Mouse (Mus musculus): ENCODE measurements at regions not wholly inside any gene's neighbourhood (a gene's known extent, or its start where the extent isn't known, plus 50 kb on each side); places are given as distances from the start of the nearest gene placed in this dataset.

- no peak for DNase-seq
Observed at GRCm38 (mm10) chr3:52158788-52159260, 53.9 kb upstream of the Maml3 start.

DNA sequence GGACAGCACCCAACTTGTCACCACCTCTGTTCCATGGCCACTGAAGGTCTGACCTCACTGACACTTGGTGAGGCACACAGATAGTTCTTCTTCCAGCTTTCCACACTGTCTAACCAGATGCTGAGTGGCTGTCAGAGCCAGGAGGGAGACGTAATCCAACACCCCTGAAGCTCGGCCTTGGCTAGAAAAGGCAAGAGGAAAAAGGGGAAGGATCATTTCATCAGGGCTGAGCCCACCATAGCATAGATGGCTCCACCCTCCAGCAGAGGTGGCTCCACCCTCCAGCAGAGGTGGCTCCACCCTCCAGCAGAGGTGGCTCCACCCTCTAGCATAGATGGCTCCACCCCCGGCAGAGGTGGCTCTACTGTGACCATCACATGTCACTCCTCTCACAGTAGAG lies 56.8 kb upstream of the Maml3 start:
- no peak for DNase-seq

- DNase-seq: no peak
Observed at GRCm38 (mm10) chr3:52163990-52164389, 59.1 kb upstream of the Maml3 start.

GRCm38 (mm10) chr3:52167420-52167819 lies 62.5 kb upstream of the Maml3 start:
- DNase-seq: no peak

- DNase-seq: no peak
Observed at GRCm38 (mm10) chr3:52170847-52171246, 66.0 kb upstream of the Maml3 start.

DNA sequence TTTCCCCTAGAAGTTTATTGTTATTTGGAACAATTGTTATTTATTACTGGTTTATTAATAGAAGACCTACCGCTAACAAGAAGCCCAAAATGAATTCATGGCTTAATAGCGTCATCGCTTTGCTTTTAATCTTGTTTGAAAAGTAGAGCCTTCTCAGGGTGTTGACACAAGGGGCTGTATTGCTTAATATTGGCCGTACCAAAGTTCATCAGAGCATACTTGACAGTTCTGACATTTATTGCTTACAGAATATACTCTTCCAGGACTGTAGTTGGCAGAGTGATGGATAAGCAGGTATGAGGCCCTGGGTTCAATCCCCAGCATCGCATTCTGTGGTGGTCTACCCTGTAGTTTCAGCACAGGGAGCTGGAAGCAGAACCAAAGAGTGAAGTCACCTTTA lies 66.4 kb upstream of the Maml3 start:
- no peak for DNase-seq

GRCm38 (mm10) chr3:52173490-52173889 lies 68.6 kb upstream of the Maml3 start:
- DNase-seq: no peak

DNA sequence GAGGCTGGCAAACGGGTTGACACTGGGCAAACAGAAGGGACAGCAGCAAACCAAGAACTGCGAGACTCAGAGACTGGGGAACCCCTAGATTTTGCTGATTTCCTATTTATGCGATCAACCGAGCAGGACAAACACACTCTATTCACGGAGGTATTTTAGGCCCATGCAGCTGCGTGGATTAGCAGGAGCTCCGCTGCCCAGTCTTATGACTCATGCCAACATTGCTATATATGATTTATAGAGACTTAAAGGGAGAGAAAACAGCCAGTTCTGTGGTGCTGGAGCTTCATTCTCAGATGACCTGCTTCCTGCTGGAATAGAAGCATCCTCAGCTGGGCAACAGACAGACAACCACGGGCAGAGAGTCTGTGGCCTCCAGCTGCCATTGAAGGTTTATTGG lies 71.2 kb upstream of the Maml3 start:
- DNase-seq: no peak

GRCm38 (mm10) chr3:52178851-52179250 lies 74.0 kb upstream of the Maml3 start:
- DNase-seq: no peak

DNA sequence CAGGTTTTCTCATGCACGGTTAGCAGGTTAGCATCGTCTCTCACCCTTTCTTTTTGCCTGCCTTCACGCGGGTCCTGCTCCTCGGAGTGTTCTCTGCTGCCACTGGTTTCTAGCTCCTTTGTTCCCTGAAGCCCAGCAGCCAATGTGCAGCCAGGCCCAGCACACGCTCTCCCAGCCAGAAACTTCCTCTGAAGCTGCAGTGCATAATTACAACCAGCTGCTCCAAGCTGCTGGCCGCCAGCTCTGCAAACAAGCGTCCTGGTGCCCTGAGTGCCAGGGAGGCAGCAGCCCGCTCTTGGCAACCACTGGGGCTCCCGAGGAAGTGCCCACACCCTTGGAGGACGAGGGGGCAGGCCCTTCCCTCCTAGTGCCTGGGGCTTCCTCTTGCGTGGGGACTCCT lies 74.8 kb upstream of the Maml3 start:
- DNase-seq: peak; percentile 62

- no peak for DNase-seq
Observed at GRCm38 (mm10) chr3:52180306-52180705, 75.4 kb upstream of the Maml3 start.

DNA sequence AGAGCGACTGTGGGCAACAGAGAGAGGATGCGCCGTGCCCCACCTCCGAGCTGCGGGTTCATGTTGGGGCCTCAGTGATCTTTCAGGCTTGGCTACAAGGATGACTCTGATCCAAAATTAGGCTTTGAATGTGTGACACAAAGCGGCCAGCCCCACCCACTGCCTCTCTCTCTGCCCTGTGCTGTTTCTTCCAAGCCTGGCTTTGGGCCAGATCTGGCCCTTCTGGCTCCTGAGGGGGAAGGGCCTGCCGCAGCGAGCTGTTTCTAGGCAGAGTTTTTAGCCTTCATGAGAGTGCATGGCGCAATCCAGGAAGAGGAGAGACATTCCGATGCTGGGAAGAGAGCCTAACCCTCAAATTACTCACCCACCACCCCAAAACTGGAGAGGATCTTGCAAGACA lies 75.9 kb upstream of the Maml3 start:
- DNase-seq: peak; percentile 58

GRCm38 (mm10) chr3:52181326-52182101 lies 76.6 kb upstream of the Maml3 start:
- DNase-seq: no peak

DNA sequence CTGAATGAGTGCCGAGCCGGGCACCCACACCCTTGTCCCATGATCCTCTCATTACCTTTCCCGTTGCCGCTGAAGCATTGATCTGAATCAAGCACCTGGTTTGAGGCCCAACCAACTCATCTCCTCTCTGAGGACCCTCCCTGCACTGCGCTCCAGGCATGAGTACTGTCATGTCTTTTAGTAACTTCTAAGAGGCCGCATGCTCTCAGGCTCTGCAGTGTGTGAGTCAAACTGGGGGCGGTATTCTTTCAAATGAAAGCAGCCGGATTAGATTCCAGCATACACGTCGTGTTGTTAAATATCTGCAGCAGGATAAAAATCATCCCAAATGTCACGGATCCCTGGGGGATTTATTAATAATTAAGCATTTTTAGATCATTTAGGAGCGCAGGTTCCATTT lies 79.4 kb upstream of the Maml3 start:
- DNase-seq: no peak

GRCm38 (mm10) chr3:52185351-52185750 lies 80.5 kb upstream of the Maml3 start:
- no peak for DNase-seq

DNA sequence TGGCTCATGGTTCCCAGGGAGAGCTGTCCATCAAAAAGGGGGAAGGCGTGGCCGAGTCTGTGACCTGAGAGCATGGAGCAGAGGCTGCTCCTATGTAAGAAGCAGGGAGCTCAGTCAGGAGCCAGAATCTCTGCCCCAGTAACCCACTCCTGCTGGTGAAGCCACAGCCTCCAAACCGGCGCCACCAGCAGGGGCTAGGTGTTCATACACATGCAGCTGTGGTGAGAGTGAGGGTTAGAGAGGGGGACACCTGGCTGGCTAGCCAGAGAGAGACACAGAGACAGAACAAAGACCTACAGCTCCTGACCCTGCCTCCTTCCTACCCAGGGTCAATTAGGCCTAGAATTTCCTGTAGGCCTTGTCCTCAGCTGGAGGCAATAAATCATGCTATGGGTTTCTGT lies 80.7 kb upstream of the Foxo1 start:
- no peak for DNase-seq

DNA sequence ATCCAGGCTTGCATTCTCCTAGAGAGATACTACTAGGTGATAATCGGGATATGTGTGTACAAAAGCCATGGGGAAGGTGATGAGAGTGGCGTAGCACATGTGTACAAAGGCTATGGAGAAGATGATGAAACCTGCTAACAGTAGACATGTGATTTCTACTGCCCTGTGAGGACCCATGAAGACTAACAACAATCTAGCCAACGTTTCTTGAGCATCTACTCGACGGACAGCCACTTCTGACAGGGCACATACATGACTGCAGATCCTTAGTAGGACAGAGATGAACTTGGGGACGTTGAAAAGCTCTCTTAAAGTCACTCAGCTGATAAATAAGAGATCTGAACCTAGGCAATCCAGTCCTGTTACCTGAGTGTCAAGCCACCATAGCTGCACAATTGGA lies 79.8 kb upstream of the Foxo1 start:
- DNase-seq: no peak

- no peak for DNase-seq
Observed at GRCm38 (mm10) chr3:52189016-52189415, 79.1 kb upstream of the Foxo1 start.

GRCm38 (mm10) chr3:52190021-52190420 lies 78.1 kb upstream of the Foxo1 start:
- DNase-seq: no peak

- DNase-seq: no peak
Observed at GRCm38 (mm10) chr3:52193026-52193425, 75.1 kb upstream of the Foxo1 start.

GRCm38 (mm10) chr3:52194216-52194615 lies 73.9 kb upstream of the Foxo1 start:
- DNase-seq: no peak

GRCm38 (mm10) chr3:52195486-52195885 lies 72.7 kb upstream of the Foxo1 start:
- no peak for DNase-seq

DNA sequence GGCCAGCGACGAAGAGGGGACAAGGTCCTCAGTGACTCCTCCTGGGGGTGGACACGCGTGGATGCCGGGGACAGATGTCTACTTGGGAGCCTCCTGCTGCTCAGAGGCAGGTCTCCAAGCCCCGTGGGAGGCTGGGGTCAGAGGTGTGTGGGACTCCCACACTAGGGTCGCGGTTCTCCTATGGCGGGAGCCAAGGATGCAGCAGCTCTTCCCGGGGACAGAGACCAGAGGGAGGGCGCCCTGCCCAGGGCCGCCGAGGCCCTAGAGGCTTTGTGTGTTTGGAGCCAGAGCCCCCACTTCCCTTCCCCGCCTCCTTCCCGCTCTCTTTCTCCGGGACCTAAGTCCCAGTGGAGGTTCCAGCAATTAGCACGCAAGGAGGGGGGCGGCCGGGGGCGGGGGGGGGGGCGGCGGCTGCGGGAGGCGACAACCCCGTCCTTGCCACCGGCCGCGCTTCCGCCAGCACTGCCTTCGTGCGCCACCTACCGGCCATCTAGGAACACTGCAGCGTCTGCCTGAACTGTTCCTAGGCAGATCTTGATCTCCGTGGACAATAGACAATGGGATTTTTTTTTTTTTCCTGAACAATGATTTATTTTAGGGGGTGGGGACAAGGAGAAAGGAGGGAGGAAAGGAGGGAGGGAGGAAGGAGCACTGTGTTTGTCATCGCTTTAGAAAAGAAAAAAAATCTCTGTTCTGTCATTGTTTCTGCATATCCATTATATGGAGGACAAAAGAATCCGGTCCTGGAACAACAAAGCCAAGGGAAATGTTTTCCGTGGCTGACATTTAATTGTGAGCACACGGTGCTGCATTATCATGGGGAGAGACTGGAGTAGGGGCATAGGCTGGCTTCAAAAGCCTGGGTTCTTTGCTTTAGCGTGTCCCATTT lies 71.8 kb upstream of the Foxo1 start:
- peak; percentile 88 for DNase-seq

GRCm38 (mm10) chr3:52196936-52197246 lies 71.2 kb upstream of the Foxo1 start:
- DNase-seq: no peak
